7 mouse cellular contexts compared by ENCODE assay signal in the genomic region with DNA sequence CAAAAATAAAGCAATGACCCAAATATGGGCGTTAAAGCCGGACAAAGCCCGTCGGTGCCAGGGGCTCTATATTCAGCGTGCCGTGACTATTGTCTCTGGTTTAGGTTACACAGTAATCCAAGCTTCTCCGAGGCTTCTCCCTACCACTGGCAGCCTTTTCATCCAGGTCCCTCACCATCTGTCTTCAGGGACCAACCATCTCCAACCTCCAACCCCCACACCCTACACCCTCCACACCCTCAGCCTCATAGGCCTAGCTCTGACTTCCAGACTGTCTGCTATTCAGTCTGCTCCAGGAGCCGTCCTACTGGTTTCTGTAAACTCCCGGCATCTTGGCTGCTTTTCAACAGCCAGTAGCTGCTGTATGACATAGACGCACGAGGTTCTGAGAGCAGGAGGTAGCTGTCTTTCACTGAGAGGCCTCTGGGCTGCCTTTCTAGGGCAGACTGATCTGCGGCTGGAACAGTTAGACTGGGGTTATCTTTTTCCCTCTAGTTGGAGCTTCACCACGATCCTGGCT. TPM values are rescaled to one million over a fixed set of nuclear protein-coding genes. Genes with fewer than 3 reads are reported as not detected.
DNase-seq lines count a peak whose midpoint lies in the region; ATAC-seq and TF ChIP-seq lines count a peak whose summit lies in the region.

No protein-coding gene starts in this region.

- H3K4me3 ChIP-seq in hindbrain, postnatal 0 days (ENCODE audit: low read length), result no peak overlapping the region
- H3K4me3 ChIP-seq in small intestine, adult 2 months (ENCODE audit: low read depth, low read length), result no peak overlapping the region

- peak overlapping the region; percentile 61; the same call in 1 of the 2 replicates for H3K4me2 ChIP-seq in hindbrain, postnatal 0 days (ENCODE audit: low read depth, low read length)

- no peaks in the 10 kb centered on the region for H3K36me3 ChIP-seq in hindbrain, postnatal 0 days (ENCODE audit: insufficient read depth, low read length)
- H3K36me3 ChIP-seq in small intestine, adult 2 months (ENCODE audit: control insufficient read depth, insufficient read depth, low read length), result no peaks in the 10 kb centered on the region

- no peak; the same call in 1 of the 2 replicates for TF ChIP-seq CTCF in hindbrain, postnatal 0 days (IDR thresholded peaks at IDR 0.05; ENCODE audit: low read depth)
- TF ChIP-seq CTCF in small intestine, adult 2 months (IDR thresholded peaks at IDR 0.05; ENCODE audit: extremely low read depth, insufficient read length, insufficient replicate concordance, low read depth, low read length), result no peak

- intact Hi-C loops in left cerebral cortex, postnatal 14 days (cut with DNase I), result no loop called here

- TF ChIP-seq POLR2A in small intestine, adult 2 months (IDR thresholded peaks at IDR 0.05; ENCODE audit: low read depth, low read length), result no peak

- peaks cover 23% of the 10 kb centered on the region for H3K4me1 ChIP-seq in hindbrain, postnatal 0 days (ENCODE audit: insufficient read depth, low read length)
- peaks cover 18% of the 10 kb centered on the region for H3K4me1 ChIP-seq in small intestine, adult 2 months (ENCODE audit: control insufficient read depth, insufficient read depth, insufficient read length, low read length)

- ATAC-seq in hindbrain, postnatal 0 days, result peak; percentile 22

- H3K27ac ChIP-seq in hindbrain, postnatal 0 days, result peak overlapping the region; percentile 95
- peak overlapping the region; percentile 81 for H3K27ac ChIP-seq in small intestine, adult 2 months (ENCODE audit: insufficient read depth, low read depth, low read length)

- peak overlapping the region; percentile 52; the same call in 1 of the 2 replicates for H3K9ac ChIP-seq in hindbrain, postnatal 0 days (replicated peaks; ENCODE audit: low read length)

- H3K27me3 ChIP-seq in hindbrain, postnatal 0 days (ENCODE audit: insufficient read depth, low read length), result no peaks in the 10 kb centered on the region
- no peaks in the 10 kb centered on the region for H3K27me3 ChIP-seq in small intestine, adult 2 months (ENCODE audit: control insufficient read depth, insufficient read depth, low read length)

- no peaks in the 10 kb centered on the region for H3K9me3 ChIP-seq in hindbrain, postnatal 0 days (ENCODE audit: low read length)

- WGBS in hindbrain, postnatal 0 days, result 6% methylated on average over 13 of the region's 13 CpGs
- 36% methylated on average over 13 of the region's 13 CpGs for WGBS in small intestine, adult 2 months

- DNase-seq in NIH3T3 (ENCODE audit: low read depth), result peak; percentile 92
- DNase-seq in cerebellum, adult 9-11 months, result peak; percentile 66
- peak; percentile 60 to 73 for DNase-seq in frontal cortex, postnatal 36 days (ENCODE audit: low spot score in 2 of 2)
- peak; percentile 87 for DNase-seq in hindbrain, postnatal 0 days (ENCODE audit: low spot score)
- DNase-seq in left cerebral cortex, postnatal 14 days (ENCODE audit: low spot score in 2 of 2), result peak; percentile 68 to 83
- DNase-seq in mesoderm, embryonic 11.5 days (ENCODE audit: low read depth, low spot score), result peak; percentile 54

RNA-seq across cellular contexts. Expression of a gene that starts 9.2 kb away (rescaled TPM):
- total RNA-seq in hindbrain, postnatal 0 days (2014; rRNA removed), result not detected in 2 replicates
- polyA plus RNA-seq in hindbrain, postnatal 0 days (2015; fragmentation: Nextera tagmentation; extraction: Ambion mirVana), result not detected in 2 replicates
- total RNA-seq in left cerebral cortex, postnatal 14 days (2021), result not detected
- polyA plus RNA-seq in small intestine, adult 2 months (2012; rRNA removed), result not detected in 2 replicates

RNA-seq across cellular contexts. Expression of a gene that starts 9.3 kb away (rescaled TPM):
- total RNA-seq in hindbrain, postnatal 0 days (2014; rRNA removed), result 0.16 TPM in 1 of 2 replicates, not detected in the other
- polyA plus RNA-seq in hindbrain, postnatal 0 days (2015; fragmentation: Nextera tagmentation; extraction: Ambion mirVana), result 0.16 and 0.24 TPM in 2 replicates
- under 1 TPM; 0.25 to 0.53 TPM for total RNA-seq in left cerebral cortex, postnatal 14 days (2021)
- 5.6 and 11.1 TPM in 2 replicates for polyA plus RNA-seq in small intestine, adult 2 months (2012; rRNA removed)
